Mouse (Mus musculus) ovary, postnatal 14 days (tissue): Measurements from ENCODE around the gene Dcbld1.
A peak's percentile ranks its signal among the peaks of the same experiment; 100 is the strongest.
"Not testable (repeated sequence)": the region's sequence is repeated elsewhere in the genome, so short reads cannot be mapped to it uniquely, and the experiment has no call there.

Experiments
- DNase-seq: peaks from one replicate; pipeline ENCODE4 v3.0.0; 2022; ENCODE audit warnings: low spot score

Dcbld1 gene

DNA sequence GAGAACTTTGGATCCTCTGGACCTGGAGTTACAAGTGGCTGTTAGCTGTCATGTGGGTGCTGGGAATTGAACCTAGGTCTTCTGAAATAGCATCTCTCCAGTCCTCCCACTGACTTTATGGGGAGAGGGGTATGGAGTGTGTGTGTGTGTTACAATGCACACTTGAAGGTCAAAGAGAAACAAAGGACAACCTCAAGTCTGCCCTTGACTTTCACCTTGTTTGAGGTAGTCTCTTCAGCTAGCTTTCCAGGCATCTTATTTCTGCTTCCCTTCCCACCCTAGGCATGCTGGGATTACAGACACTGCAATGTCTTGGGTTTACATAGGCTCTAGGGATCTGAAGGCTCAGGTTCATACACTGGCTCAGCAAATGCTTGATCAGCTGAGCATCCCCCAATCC lies 68.9 kb downstream of the Dcbld1 start:
- DNase-seq, result no peak

DNA sequence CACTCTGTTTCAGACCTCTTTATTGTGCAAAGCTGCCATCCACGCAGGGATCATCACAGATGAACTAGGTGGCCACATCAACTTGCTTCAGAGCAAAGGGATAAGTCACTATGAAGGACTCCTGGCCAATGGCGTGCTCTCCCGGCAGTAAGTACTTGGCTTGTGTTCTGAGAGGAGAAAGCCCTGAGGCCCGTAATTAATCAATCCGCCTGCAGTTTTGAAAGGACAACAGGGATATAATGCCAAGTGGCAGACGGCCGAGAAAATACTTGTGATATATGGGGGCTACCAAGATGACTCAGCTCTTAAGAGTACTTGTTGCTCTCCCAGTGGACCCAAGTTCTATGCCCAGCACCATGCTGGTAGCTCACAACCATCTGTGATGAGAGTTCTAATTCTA lies 71.2 kb downstream of the Dcbld1 start:
- no peak for DNase-seq

DNA sequence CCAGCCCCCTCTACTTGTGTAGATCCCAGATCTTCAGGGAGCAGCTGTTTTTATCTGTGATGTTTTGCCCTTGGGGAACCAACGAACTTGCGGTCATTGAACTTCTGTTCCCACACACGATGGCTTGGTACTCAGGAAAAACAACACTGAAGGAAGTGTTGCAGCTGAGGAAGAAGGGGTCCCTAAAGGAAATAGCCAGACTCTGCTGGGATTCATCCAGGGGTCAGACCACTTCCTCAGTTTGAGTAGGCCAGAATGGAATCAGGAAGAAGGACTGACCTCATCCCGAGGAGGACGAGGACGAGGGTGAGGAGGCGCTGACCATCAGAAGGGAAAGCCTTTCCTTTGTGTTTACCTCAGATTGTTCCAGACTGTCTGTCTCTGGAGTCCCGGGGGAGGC lies 75.8 kb downstream of the Dcbld1 start:
- no peak for DNase-seq

DNA sequence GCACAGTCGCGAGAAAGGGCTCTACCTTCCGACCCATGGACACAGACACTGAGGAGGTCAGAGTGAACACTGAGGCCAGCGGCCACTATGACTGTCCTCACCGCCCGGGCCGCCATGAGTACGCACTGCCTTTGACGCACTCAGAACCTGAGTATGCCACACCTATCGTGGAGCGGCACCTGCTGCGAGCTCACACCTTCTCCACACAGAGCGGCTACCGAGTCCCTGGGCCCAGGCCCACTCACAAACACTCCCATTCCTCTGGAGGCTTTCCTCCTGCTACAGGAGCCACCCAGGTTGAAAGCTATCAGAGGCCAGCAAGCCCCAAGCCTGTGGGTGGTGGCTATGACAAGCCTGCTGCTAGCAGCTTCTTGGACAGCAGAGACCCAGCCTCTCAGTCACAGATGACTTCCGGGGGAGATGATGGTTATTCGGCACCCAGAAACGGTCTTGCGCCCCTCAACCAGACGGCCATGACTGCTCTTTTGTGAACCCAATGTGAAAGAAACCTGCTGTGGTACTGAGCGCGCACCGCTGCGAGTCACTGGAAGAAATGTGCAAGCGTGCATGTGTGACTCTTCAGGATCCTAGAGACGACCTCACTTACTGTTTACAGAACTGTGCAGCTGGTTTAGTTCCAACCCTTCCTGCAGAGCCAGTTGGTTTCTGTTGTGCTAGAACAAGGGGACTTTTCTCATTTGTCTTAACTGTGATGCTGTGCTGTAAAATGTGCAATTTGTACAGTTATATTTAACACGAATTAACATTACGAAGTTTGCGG lies 86.3 kb downstream of the Dcbld1 start:
- no peak for DNase-seq

DNA sequence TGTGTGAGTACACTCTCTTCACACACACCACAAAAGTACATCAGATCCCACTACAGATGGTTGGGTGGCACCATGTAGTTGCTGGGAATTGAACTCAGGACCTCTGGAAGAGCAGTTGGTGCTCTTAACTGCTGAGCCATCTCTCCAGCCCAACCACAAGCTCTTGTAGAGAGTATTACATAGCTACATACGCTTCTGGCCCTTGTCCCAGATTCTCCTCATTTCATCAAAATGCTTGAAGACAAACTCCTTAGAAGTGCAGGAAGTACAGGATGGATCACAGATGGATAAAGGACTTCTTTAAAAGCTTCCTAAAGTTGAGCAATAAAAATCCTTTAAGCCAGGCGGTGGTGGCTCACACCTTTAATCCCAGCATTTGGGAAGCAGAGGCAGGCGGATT lies 88.5 kb downstream of the Dcbld1 start:
- no peak for DNase-seq

DNA sequence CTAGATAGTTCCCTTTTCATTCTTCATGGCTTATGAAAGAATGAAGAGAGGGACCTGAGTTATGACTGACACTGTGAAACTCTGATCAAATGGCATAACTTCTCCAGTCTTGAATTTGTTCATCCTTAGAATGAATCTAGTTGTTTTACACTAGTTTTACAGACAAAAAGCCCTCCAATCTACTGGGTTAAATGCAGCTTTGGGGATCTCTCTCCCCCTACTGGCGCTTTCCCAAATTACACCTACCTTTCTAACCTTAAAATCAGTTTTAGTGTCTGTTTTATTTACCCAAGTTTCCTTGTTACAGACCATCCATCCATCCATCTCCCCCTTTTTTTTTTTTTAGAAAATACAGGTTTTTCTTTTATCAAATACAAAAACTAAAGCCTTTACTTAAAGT lies 97.6 kb downstream of the Dcbld1 start:
- peak; percentile 31 for DNase-seq

DNA sequence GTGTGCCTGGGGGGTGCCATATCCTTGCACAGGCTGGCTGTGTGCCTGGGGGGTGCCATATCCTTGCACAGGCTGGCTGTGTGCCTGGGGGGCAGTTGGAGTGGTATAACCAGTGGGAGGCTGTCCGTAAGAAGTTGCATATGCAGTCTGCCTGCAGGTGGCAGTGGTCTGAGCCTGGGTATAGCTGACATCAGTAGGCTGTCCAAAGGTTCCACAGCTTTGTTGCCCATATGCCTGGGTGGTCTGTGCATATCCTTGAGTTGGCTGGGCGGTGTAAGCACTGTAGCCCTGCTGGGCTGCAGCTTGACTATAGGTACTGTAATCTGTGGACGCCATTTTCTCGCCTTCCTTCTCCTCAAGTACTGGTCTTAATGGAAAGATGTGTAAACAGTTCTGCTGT lies 109.9 kb downstream of the Dcbld1 start:
- DNase-seq, result not testable (repeated sequence)

DNA sequence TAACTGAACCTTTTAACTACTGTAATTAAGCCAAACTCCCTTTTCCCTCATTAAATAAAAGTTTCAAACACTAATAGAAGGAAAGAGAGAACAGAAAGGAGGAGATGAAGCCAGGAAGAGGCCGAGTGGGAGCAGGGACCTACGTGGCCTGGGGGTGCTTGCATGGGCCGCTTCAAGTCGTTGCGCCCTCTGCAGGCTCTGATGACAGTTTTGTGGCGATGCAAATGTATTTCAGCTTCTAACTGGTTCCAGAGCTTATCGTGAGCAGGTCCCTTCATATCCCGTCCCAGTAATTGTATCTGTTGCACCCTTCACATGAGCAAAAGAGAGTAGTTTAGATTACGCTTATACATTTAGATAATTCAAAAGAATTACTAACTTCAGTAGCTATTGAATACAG lies 119.8 kb downstream of the Dcbld1 start:
- DNase-seq, result no peak

DNA sequence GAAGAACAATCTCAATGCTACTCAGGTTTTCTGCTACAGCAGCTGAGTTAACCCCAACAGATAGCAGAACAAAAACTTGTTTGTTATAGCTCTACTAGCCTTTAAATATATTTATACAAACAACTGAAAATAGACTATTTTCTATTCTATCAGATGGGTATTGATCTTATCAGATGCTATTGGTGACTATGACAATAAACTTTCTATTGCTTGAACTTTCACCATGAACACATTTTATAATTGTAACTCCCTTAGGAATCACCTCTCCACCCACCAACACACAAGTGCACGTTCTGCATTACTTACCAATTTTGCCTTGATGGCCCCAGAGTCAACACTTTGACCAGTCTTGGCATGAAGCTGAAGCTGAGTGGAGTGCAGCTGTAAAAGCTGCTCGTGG lies 125.0 kb downstream of the Dcbld1 start, which contains the start of gene Gm26741:
Gm26741 (plus strand) TSS at position 301 of the 400 bp plus-strand sequence.
- DNase-seq, result no peak

DNA sequence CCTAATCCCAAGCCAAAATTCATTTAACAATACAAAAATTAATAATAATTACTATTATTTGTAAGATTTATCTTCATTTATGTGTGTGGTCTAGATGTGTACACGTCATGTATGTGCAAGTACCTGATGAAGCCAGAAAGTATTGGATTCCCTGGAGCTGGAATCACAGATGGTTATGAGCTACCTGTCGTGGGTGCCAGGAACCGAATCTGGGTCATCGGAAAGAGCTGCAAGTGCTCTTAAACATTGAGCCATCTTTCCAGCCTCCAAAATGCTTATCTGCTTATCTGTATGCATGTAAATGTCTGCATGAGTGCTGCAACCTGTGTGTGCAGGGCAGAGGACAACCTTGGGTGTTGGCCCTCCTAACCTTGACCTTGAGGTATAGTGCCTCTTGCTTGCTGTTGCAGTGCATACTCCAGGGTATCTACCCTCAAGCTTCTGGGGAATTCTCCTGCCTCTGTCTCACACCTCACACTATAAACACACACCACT lies 126.9 kb downstream of the Dcbld1 start:
- DNase-seq, result no peak

DNA sequence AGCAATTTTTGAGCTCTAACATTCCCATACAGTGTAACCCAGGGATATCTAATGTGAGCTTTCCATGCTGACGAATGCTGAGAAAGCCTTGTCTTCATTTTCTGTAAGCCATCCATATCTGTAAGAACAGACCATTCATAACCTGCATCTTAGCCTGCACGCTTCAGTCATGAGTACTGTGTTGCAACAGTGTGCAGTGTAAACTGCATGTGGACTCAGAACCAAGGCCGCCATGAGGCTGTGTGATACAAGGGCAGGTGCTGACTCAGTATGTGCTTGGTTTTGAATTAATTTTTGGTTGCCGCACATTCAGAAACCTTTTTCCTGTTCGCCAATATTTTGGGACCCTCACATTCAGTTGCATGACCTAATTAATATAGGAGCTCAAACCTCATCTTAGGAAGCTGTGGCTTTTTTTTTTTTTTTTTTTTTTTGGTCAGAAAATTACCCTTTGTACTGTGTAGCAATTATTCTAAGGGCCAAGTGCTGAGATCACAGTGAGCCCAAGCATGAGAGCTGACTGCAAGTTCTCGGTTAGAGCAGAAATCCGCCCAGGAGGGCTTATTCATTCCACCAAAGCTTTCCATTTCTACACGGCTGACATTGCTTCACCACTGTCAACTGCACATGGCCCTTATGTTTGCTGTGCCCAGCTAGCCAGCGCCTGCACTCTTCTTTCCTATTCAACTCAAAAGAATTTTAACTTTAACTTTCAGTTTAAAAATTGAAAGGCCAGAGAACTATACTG lies 127.6 kb downstream of the Dcbld1 start:
- no peak for DNase-seq

DNA sequence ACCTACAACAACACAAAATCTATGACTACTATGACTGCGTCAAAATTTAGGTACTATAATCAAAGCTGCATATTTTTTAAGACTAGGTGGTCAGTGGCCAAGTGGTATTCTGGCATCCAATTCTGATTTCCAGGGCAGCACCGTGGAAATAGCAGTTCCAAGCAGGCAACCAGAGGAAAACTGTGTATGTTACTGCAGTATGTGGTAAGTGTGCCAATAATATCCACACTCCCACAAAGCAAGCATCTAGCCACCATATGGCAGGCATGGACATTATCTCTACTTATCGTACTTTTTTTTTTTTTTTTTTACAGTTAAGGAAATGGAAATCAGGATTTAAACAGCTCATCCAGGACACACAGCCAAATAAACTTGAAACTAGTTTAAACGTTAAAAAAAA lies 135.0 kb downstream of the Dcbld1 start:
- DNase-seq, result no peak
